Mouse (Mus musculus): ENCODE data around the gene Gm20388.

Gene Gm20388

GRCm38 (mm10) chr8:122720811-122721640 is 2810.4 kb downstream of the Gm20388 start:
- DNase-seq (ENCODE audit: extremely low spot score, low read depth, low spot score) = no peak

GRCm38 (mm10) chr8:122725187-122725586 is 2814.5 kb downstream of the Gm20388 start:
- DNase-seq (ENCODE audit: extremely low spot score, low read depth, low spot score) = no peak

GRCm38 (mm10) chr8:122726789-122727188 is 2816.1 kb downstream of the Gm20388 start:
- DNase-seq (ENCODE audit: extremely low spot score, low read depth, low spot score) = no peak

- DNase-seq (ENCODE audit: extremely low spot score, low read depth, low spot score) = no peak
These were observed 2816.8 kb downstream of the Gm20388 start for GRCm38 (mm10) chr8:122727412-122727811.

GRCm38 (mm10) chr8:122728630-122729029 is 2818.0 kb downstream of the Gm20388 start:
- no peak for DNase-seq (ENCODE audit: extremely low spot score, low read depth, low spot score)

GRCm38 (mm10) chr8:122735110-122735509 is 2824.5 kb downstream of the Gm20388 start:
- no peak for DNase-seq (ENCODE audit: extremely low spot score, low read depth, low spot score)

GRCm38 (mm10) chr8:122735542-122736473 is 2825.2 kb downstream of the Gm20388 start:
- no peak for DNase-seq (ENCODE audit: extremely low spot score, low read depth, low spot score)

GRCm38 (mm10) chr8:122736623-122737022 is 2826.0 kb downstream of the Gm20388 start:
- no peak for DNase-seq (ENCODE audit: extremely low spot score, low read depth, low spot score)

- DNase-seq (ENCODE audit: extremely low spot score, low read depth, low spot score) = peak; percentile 14
These were observed 2826.4 kb downstream of the Gm20388 start for GRCm38 (mm10) chr8:122737071-122737470.

- DNase-seq (ENCODE audit: extremely low spot score, low read depth, low spot score) = no peak
These were observed 2827.2 kb downstream of the Gm20388 start for GRCm38 (mm10) chr8:122737886-122738285.

- no peak for DNase-seq (ENCODE audit: extremely low spot score, low read depth, low spot score)
These were observed 2828.6 kb downstream of the Gm20388 start for GRCm38 (mm10) chr8:122739102-122739725.

- DNase-seq (ENCODE audit: extremely low spot score, low read depth, low spot score) = no peak
These were observed 2831.8 kb downstream of the Gm20388 start for GRCm38 (mm10) chr8:122742471-122742870.

- DNase-seq (ENCODE audit: extremely low spot score, low read depth, low spot score) = no peak
These were observed 2834.5 kb downstream of the Gm20388 start for GRCm38 (mm10) chr8:122745022-122745749.

GRCm38 (mm10) chr8:122745750-122746275 is 2835.2 kb downstream of the Gm20388 start:
- peak; percentile 33 for DNase-seq (ENCODE audit: extremely low spot score, low read depth, low spot score)

GRCm38 (mm10) chr8:122746439-122746838 is 2835.8 kb downstream of the Gm20388 start:
- no peak for DNase-seq (ENCODE audit: extremely low spot score, low read depth, low spot score)

GRCm38 (mm10) chr8:122747825-122748224 is 2837.2 kb downstream of the Gm20388 start:
- DNase-seq (ENCODE audit: extremely low spot score, low read depth, low spot score) = no peak

GRCm38 (mm10) chr8:122749333-122749958 is 2838.8 kb downstream of the Gm20388 start:
- DNase-seq (ENCODE audit: extremely low spot score, low read depth, low spot score) = no peak

- no peak for DNase-seq (ENCODE audit: extremely low spot score, low read depth, low spot score)
These were observed 2840.7 kb downstream of the Gm20388 start for GRCm38 (mm10) chr8:122751342-122751741.

- no peak for DNase-seq (ENCODE audit: extremely low spot score, low read depth, low spot score)
These were observed 2841.6 kb downstream of the Gm20388 start for GRCm38 (mm10) chr8:122752111-122752721.
